Mouse (Mus musculus): ENCODE results near the gene Lcn4. TPM values are rescaled to one million over a fixed set of nuclear protein-coding genes. Genes with fewer than 3 reads are reported as not detected.

Lcn4 gene
- polyA plus RNA-seq, 1 experiment from 2014 or later: not detected

DNA sequence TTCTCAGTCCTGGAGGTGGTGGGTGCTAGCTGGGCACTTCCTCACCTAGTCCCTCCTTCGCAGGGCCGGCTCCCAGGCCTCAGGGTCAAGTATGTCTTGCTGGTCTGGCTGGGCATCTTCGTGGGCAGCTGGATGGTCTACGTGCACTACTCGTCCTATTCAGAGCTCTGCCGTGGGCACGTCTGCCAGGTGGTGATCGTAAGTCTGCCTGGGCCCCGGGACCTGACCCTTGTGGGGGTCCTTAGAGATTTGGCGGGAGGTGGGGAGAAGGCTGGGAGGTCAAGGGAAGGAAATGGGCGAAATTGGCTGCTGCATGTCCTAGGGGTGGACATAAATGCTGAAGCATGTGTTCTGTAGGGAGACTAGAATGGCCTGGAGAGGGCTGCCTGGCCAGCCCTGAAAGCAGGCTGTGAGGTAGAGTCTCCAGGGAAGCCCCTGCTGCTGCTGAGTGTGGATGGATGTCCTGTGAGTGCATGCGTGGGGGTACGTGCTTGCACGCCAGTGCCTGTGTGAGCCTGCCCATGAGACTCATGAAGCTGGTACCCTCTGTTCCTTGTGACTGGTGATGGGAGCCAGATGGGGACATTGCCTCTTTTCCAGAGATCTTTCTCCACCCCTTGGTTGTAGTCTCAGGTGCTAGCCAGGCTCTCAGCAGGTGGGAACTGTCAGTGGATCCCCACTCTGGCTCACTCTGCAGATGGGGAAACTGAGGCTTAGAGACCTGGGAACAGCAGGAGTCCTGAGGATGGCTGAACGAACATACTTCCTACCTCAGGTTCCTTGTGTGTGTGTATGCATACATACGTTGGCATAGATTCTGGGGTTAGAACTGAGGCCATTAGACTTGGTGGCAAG lies 38.3 kb downstream of the Lcn4 start:
- ATAC-seq (replicated peaks; ENCODE audit: low FRiP score, low read depth): no peak
- H3K9ac ChIP-seq (ENCODE audit: low read depth, low read length): no peak overlapping the region
- H3K36me3 ChIP-seq (ENCODE audit: insufficient read depth, low read length): peaks cover 22% of the 10 kb centered on the region
- no peak for TF ChIP-seq CTCF (IDR thresholded peaks at IDR 0.05; ENCODE audit: low read depth)
- H3K27me3 ChIP-seq (ENCODE audit: insufficient read depth, low read length): no peaks in the 10 kb centered on the region
- 60% methylated on average over 16 of the region's 16 CpGs for WGBS
- DNase-seq (ENCODE audit: low spot score): no peak
- H3K27ac ChIP-seq: no peak overlapping the region
- H3K9me3 ChIP-seq (replicated peaks; ENCODE audit: low read length): no peaks in the 10 kb centered on the region
- H3K4me3 ChIP-seq (replicated peaks; ENCODE audit: low read depth, low read length): no peak overlapping the region
- H3K4me2 ChIP-seq (ENCODE audit: low read length): no peak overlapping the region
- H3K4me1 ChIP-seq (replicated peaks; ENCODE audit: insufficient read depth, low read length): peaks cover 12% of the 10 kb centered on the region

DNA sequence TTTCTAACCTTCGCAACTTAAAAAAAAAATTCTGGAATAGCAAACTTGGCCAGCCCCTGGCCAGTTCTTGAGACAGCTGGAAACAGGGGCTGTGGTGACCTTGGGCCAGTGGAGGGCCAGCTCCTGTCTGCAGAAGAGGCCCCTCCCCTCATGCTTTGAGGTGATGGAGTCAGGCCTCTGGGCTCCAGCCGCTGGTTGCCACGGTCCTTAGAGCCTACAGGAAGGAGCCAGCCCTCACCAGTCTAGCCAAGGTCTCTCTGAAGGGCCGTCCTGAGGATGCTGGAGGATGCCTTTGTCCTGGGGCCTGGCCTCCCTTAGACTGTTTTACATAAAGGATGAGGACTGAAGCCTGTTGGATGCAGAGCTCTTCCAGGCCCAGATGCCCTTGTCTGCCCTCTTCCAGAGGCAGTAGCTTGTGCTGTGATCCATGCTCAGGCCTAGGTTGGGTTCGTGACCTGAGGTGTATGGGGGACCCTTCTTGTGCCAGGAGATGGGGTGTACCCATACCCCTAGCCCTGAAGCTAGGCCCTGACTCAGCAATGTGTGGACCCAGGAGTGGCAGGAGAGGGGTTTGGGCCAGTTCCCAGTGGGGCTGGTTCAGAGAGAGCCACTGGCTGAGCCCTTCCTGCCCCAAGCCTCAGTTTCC lies 42.2 kb downstream of the Lcn4 start:
- 26% methylated on average over 5 of the region's 5 CpGs for WGBS
- H3K9ac ChIP-seq (ENCODE audit: low read depth, low read length): peak overlapping the region; percentile 71
- no peak for TF ChIP-seq CTCF (IDR thresholded peaks at IDR 0.05; ENCODE audit: low read depth)
- H3K9me3 ChIP-seq (replicated peaks; ENCODE audit: low read length): no peaks in the 10 kb centered on the region
- DNase-seq (ENCODE audit: low spot score) (no peak), ATAC-seq (replicated peaks; ENCODE audit: low FRiP score, low read depth) (peak; percentile 57)
- H3K4me2 ChIP-seq (ENCODE audit: low read length): peak overlapping the region; percentile 80
- peak overlapping the region; percentile 62 for H3K4me3 ChIP-seq (replicated peaks; ENCODE audit: low read depth, low read length)
- no peaks in the 10 kb centered on the region for H3K36me3 ChIP-seq (ENCODE audit: insufficient read depth, low read length)
- H3K27ac ChIP-seq: peak overlapping the region; percentile 43; the same call in 1 of the 2 replicates
- no peaks in the 10 kb centered on the region for H3K27me3 ChIP-seq (ENCODE audit: insufficient read depth, low read length)
- peaks cover 15% of the 10 kb centered on the region for H3K4me1 ChIP-seq (replicated peaks; ENCODE audit: insufficient read depth, low read length)

GRCm38 (mm10) chr2:26627921-26628739 lies 43.0 kb downstream of the Lcn4 start, which contains the start of gene Fam69b:
Gene Fam69b (plus strand): TSS chr2:26628457.
- Histone ChIP-seq H3K9ac (ENCODE audit: low read depth, low read length) (peak within 1 kb of the TSS; percentile 71), H3K36me3 (ENCODE audit: insufficient read depth, low read length) (no peaks in the 10 kb centered on the region), H3K27ac (peak within 1 kb of the TSS; percentile 43), H3K4me2 (ENCODE audit: low read length) (peak within 1 kb of the TSS; percentile 80), H3K4me1 (replicated peaks; ENCODE audit: insufficient read depth, low read length) (peaks cover 15% of the 10 kb centered on the region), H3K9me3 (replicated peaks; ENCODE audit: low read length) (no peaks in the 10 kb centered on the region), H3K4me3 (replicated peaks; ENCODE audit: low read depth, low read length) (peak within 1 kb of the TSS; percentile 62), H3K27me3 (ENCODE audit: insufficient read depth, low read length) (no peaks in the 10 kb centered on the region)
- under 1% methylated on average over 68 of the region's 70 CpGs for WGBS
- no peak for TF ChIP-seq CTCF (IDR thresholded peaks at IDR 0.05; ENCODE audit: low read depth)
- DNase-seq (ENCODE audit: low spot score) (peak; percentile 90), ATAC-seq (replicated peaks; ENCODE audit: low FRiP score, low read depth) (peak; percentile 50)

DNA sequence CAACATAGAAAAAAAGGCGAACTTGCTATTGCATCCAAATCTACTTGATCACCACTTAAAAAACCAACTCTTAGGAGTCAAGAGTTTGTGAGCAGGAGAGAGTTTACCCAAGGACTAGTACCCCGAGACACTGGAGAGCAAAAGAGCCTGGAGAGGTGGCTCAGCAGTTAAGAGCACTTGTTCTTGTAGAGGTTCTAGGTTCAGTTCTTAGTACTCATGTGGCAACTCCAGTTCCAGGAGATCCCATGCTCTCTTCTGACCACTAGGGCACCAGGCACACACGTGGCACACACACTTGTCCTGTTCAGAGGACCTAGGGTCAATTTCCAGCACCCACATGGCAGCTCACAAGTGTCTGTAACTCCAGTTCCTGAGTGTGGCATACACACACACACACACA lies 45.0 kb downstream of the Lcn4 start:
- no peak for TF ChIP-seq CTCF (IDR thresholded peaks at IDR 0.05; ENCODE audit: low read depth)
- WGBS: 65% methylated on average over 3 of the region's 3 CpGs
- Histone ChIP-seq H3K27me3 (ENCODE audit: insufficient read depth, low read length) (no peaks in the 10 kb centered on the region), H3K4me1 (replicated peaks; ENCODE audit: insufficient read depth, low read length) (peaks cover 15% of the 10 kb centered on the region), H3K36me3 (ENCODE audit: insufficient read depth, low read length) (no peaks in the 10 kb centered on the region), H3K4me3 (replicated peaks; ENCODE audit: low read depth, low read length) (no peak overlapping the region), H3K9me3 (replicated peaks; ENCODE audit: low read length) (no peaks in the 10 kb centered on the region), H3K4me2 (ENCODE audit: low read length) (no peak overlapping the region), H3K27ac (no peak overlapping the region), H3K9ac (ENCODE audit: low read depth, low read length) (no peak overlapping the region)
- DNase-seq (ENCODE audit: low spot score) (no peak), ATAC-seq (replicated peaks; ENCODE audit: low FRiP score, low read depth) (no peak)

- WGBS: 80% methylated on average over 3 of the region's 3 CpGs
- H3K4me2 ChIP-seq (ENCODE audit: low read length): no peak overlapping the region
- H3K9ac ChIP-seq (ENCODE audit: low read depth, low read length): no peak overlapping the region
- H3K36me3 ChIP-seq (ENCODE audit: insufficient read depth, low read length): no peaks in the 10 kb centered on the region
- H3K4me1 ChIP-seq (replicated peaks; ENCODE audit: insufficient read depth, low read length): peaks cover 15% of the 10 kb centered on the region
- no peak overlapping the region for H3K4me3 ChIP-seq (replicated peaks; ENCODE audit: low read depth, low read length)
- DNase-seq (ENCODE audit: low spot score) (no peak), ATAC-seq (replicated peaks; ENCODE audit: low FRiP score, low read depth) (no peak)
- H3K27me3 ChIP-seq (ENCODE audit: insufficient read depth, low read length): no peaks in the 10 kb centered on the region
- H3K27ac ChIP-seq: no peak overlapping the region
- no peaks in the 10 kb centered on the region for H3K9me3 ChIP-seq (replicated peaks; ENCODE audit: low read length)
- TF ChIP-seq CTCF (IDR thresholded peaks at IDR 0.05; ENCODE audit: low read depth): no peak
Measured at GRCm38 (mm10) chr2:26625419-26625818, 45.7 kb downstream of the Lcn4 start.

GRCm38 (mm10) chr2:26622984-26623383 lies 48.1 kb downstream of the Lcn4 start:
- DNase-seq (ENCODE audit: low spot score) (no peak), ATAC-seq (replicated peaks; ENCODE audit: low FRiP score, low read depth) (no peak)
- no peak overlapping the region for H3K4me2 ChIP-seq (ENCODE audit: low read length)
- H3K9ac ChIP-seq (ENCODE audit: low read depth, low read length): no peak overlapping the region
- H3K4me3 ChIP-seq (replicated peaks; ENCODE audit: low read depth, low read length): no peak overlapping the region
- TF ChIP-seq CTCF (IDR thresholded peaks at IDR 0.05; ENCODE audit: low read depth): no peak
- 58% methylated on average over 5 of the region's 5 CpGs for WGBS
- no peaks in the 10 kb centered on the region for H3K36me3 ChIP-seq (ENCODE audit: insufficient read depth, low read length)
- 0 out of 2 replicates have a peak, but pooled peaks cover 5% of the 10 kb centered on the region for H3K4me1 ChIP-seq (replicated peaks; ENCODE audit: insufficient read depth, low read length)
- H3K9me3 ChIP-seq (replicated peaks; ENCODE audit: low read length): no peaks in the 10 kb centered on the region
- no peak overlapping the region for H3K27ac ChIP-seq
- no peaks in the 10 kb centered on the region for H3K27me3 ChIP-seq (ENCODE audit: insufficient read depth, low read length)

Data from kidney, postnatal 0 days (tissue).